Mouse (Mus musculus) embryonic facial prominence, embryonic 13.5 days (tissue): ENCODE data around the gene Gm10392. TPM values are rescaled to one million over a fixed set of nuclear protein-coding genes. Genes with fewer than 3 reads are reported as not detected.

Source experiments
- ATAC-seq: fragments of 200-750 bp; cut with Nextera tagmentation; 2 replicates; pipeline ENCODE4 v1.8.0; 2017; ENCODE audit warnings: low read depth; ENCODE audit not compliant: insufficient number of reproducible peaks, insufficient read depth, low FRiP score, low TSS enrichment
- H3K27ac ChIP-seq: fragments of 300-500 bp; sonication (generic); 2 replicates; pipeline ENCODE4 v1.5.1; 2015; ENCODE audit warnings: moderate library complexity, mild to moderate bottlenecking, inconsistent platforms
- H3K27me3 ChIP-seq: fragments of 300-500 bp; sonication (generic); 2 replicates; pipeline ENCODE4 v1.6.1; 2015; ENCODE audit warnings: mild to moderate bottlenecking, inconsistent platforms
- H3K36me3 ChIP-seq: fragments of 300-500 bp; sonication (generic); 2 replicates; pipeline ENCODE4 v1.6.1; 2015; ENCODE audit warnings: mild to moderate bottlenecking, inconsistent platforms
- H3K4me1 ChIP-seq: fragments of 300-500 bp; sonication (generic); 2 replicates; pipeline ENCODE4 v1.6.1; 2015; ENCODE audit warnings: inconsistent platforms
- H3K4me2 ChIP-seq: fragments of 300-500 bp; sonication (generic); 2 replicates; pipeline ENCODE4 v1.6.1; 2015; ENCODE audit warnings: moderate library complexity, mild to moderate bottlenecking, inconsistent platforms
- H3K4me3 ChIP-seq: fragments of 300-500 bp; sonication (generic); 2 replicates; pipeline ENCODE4 v1.5.1; 2015; ENCODE audit warnings: mild to moderate bottlenecking, inconsistent platforms
- H3K9ac ChIP-seq: fragments of 300-500 bp; sonication (generic); 2 replicates; pipeline ENCODE4 v1.6.1; 2015; ENCODE audit warnings: mild to moderate bottlenecking, inconsistent platforms
- H3K9me3 ChIP-seq: fragments of 300-500 bp; sonication (generic); 2 replicates; pipeline ENCODE4 v1.6.1; 2016; ENCODE audit warnings: inconsistent platforms
- WGBS: fragments of 180-500 bp; shearing (Covaris S2); methylation state at CpG from one replicate; pipeline ENCODE4 v1.1.7; 2015; ENCODE audit warnings: mixed read lengths; 5-methylcytosine and 5-hydroxymethylcytosine counted together
- polyA plus RNA-seq: library from polyadenylated mRNA; unstranded; fragments of >200 nt; fragmentation: Nextera tagmentation; extraction: Ambion mirVana; gene quantifications from 2 replicates; pipeline ENCODE4 v1.2.1, GENCODE M21; 2015

The Gm10392 gene
- polyA plus RNA-seq, 1 experiment from 2014 or later = not detected

GRCm38 (mm10) chr11:77495507-77495906 is 23.5 kb downstream of the Gm10392 start:
- Histone ChIP-seq H3K27ac (no peak overlapping the region), H3K9me3 (no peaks in the 10 kb centered on the region), H3K36me3 (peaks cover 14% of the 10 kb centered on the region), H3K4me3 (no peak overlapping the region), H3K4me1 (peaks cover 60% of the 10 kb centered on the region), H3K27me3 (no peaks in the 10 kb centered on the region), H3K4me2 (0 out of 2 replicates have a peak overlapping the region, but pooled peaks have one; percentile 98), H3K9ac (no peak overlapping the region)
- no peak for ATAC-seq

GRCm38 (mm10) chr11:77494782-77495181 is 24.2 kb downstream of the Gm10392 start:
- Histone ChIP-seq H3K4me1 (peaks cover 62% of the 10 kb centered on the region), H3K27ac (no peak overlapping the region), H3K9ac (peak overlapping the region; percentile 96; the same call in 1 of the 2 replicates)

GRCm38 (mm10) chr11:77494344-77494676 is 24.7 kb downstream of the Gm10392 start:
- no peak for ATAC-seq
- Histone ChIP-seq H3K27me3 (no peaks in the 10 kb centered on the region), H3K27ac (peak overlapping the region; percentile 75), H3K4me1 (peaks cover 62% of the 10 kb centered on the region), H3K9ac (peak overlapping the region; percentile 96), H3K4me2 (peak overlapping the region; percentile 98), H3K36me3 (peaks cover 2% of the 10 kb centered on the region), H3K9me3 (no peaks in the 10 kb centered on the region), H3K4me3 (peak overlapping the region; percentile 97)
- WGBS = 22% methylated on average over 4 of the region's 4 CpGs

More at GRCm38 (mm10) chr11:77494782-77495181, 24.2 kb downstream of the Gm10392 start:
- peak overlapping the region; percentile 98 for H3K4me2 ChIP-seq
- peak overlapping the region; percentile 97 for H3K4me3 ChIP-seq
- peaks cover 7% of the 10 kb centered on the region for H3K36me3 ChIP-seq
- no peak for ATAC-seq
- no peaks in the 10 kb centered on the region for H3K9me3 ChIP-seq
- WGBS = 67% methylated on average over 6 of the region's 6 CpGs
- H3K27me3 ChIP-seq = no peaks in the 10 kb centered on the region

DNA sequence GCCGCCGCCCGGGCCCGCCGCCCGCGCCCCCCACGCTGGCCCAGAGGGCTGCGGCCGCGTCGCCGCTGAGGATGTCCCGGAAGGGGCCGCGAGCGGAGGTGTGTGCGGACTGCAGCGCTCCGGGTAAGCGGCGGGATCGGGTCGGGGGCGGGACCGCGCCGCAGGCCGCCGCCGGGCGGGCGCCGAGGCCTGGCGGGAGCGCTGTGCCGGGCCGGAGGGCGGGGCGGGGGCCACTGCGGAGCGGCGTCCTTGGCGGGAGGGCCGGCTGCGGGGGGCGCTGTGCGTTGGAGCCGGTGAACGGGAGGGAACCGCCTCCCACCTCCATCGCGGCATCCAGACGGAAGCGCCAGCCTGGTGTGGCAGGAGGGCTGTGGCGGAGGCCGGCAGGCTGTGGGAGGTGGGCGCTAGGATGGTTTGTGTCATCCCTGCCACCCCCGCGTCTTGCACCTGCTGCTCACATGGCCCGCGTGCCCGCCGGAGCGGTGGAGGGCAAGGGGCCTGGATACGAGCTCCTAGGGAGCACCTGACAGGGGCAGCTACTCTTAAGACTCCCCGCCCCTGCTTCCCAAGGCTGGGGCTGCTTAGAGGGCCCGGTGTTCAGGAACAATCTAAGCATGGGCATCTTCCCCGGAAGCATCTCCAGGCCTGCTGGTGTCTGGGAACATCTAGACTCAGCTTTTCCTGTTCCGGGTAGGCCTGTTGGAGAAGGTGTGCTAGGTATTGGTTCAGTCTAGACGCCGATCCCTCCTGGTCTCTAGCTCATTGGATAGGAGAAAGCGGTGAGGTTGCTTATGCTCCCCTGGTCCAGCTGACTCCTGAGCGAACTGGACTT is 25.3 kb downstream of the Gm10392 start, which contains the start of gene Git1:
TSS of gene Git1 (plus strand) at position 51 of the 832 bp plus-strand sequence.
- peak within 1 kb of the TSS; percentile 97 for H3K4me3 ChIP-seq
- peak within 1 kb of the TSS; percentile 98 for H3K4me2 ChIP-seq
- no peaks in the 10 kb centered on the region for H3K36me3 ChIP-seq
- peak within 1 kb of the TSS; percentile 96 for H3K9ac ChIP-seq
- peak within 1 kb of the TSS; percentile 95 for H3K27ac ChIP-seq
- no peak for ATAC-seq
- peaks cover 65% of the 10 kb centered on the region for H3K4me1 ChIP-seq
- H3K27me3 ChIP-seq = no peaks in the 10 kb centered on the region
- H3K9me3 ChIP-seq = no peaks in the 10 kb centered on the region
- WGBS = 1% methylated on average over 63 of the region's 74 CpGs

- Histone ChIP-seq H3K4me3 (peak overlapping the region; percentile 97), H3K27ac (peak overlapping the region; percentile 95), H3K4me1 (peaks cover 66% of the 10 kb centered on the region), H3K36me3 (no peaks in the 10 kb centered on the region), H3K9me3 (no peaks in the 10 kb centered on the region), H3K4me2 (peak overlapping the region; percentile 90), H3K9ac (peak overlapping the region; percentile 74), H3K27me3 (no peaks in the 10 kb centered on the region)
- under 1% methylated on average over 29 of the region's 32 CpGs for WGBS
- ATAC-seq = peak; percentile 57
Observed at GRCm38 (mm10) chr11:77492911-77493332, 26.1 kb downstream of the Gm10392 start.

- H3K9ac ChIP-seq = peak overlapping the region; percentile 74
- under 1% methylated on average over 18 of the region's 18 CpGs for WGBS
- H3K9me3 ChIP-seq = no peaks in the 10 kb centered on the region
- ATAC-seq = no peak
- peak overlapping the region; percentile 97 for H3K4me3 ChIP-seq
- H3K27ac ChIP-seq = peak overlapping the region; percentile 95
- H3K27me3 ChIP-seq = no peaks in the 10 kb centered on the region
- H3K4me2 ChIP-seq = peak overlapping the region; percentile 90
- H3K4me1 ChIP-seq = peaks cover 66% of the 10 kb centered on the region
- H3K36me3 ChIP-seq = no peaks in the 10 kb centered on the region
Observed at GRCm38 (mm10) chr11:77492311-77492871, 26.6 kb downstream of the Gm10392 start.

DNA sequence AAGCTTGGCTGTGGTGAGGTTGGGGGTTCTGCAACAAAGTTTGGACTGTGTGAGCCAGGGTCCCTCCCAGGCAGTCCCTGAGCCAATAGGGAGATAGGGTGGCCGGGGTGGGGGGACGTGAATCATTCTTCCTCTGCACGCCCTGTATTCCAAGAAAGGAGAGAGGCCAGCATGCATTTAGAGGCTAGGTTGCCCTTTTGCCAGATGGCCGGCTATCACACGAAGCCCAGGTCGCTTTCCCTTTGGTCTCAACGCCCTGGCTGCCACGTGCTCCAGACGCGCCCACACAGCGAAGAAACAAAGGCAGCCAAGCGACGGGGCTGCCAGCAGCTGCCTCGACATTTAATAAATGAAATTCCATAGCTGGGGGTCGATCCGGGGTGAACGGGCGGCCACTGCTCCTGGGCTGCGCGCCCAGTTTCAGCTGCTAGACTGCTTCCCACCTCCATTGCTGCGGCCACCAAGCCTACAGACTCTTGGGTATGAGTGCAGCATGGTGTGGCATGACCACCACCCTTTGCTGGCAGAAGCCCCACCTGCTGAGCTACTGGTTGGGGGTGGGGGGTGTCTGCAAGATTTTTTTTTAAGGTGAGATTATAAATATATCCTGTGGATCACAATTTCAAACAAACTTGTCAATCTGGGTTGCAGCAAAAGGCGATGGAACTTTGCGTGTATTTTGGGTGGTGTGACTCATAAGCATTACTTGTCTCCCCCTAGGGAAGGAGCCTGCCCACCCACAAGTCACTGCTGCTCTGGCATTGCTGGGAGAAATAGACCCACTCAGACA is 27.3 kb downstream of the Gm10392 start:
- ATAC-seq = 0 out of 2 replicates have a peak, but pooled peaks have one; percentile 43
- Histone ChIP-seq H3K27me3 (no peaks in the 10 kb centered on the region), H3K4me2 (peak overlapping the region; percentile 90), H3K27ac (peak overlapping the region; percentile 95), H3K4me3 (peak overlapping the region; percentile 97), H3K36me3 (no peaks in the 10 kb centered on the region), H3K4me1 (peaks cover 67% of the 10 kb centered on the region), H3K9me3 (no peaks in the 10 kb centered on the region), H3K9ac (peak overlapping the region; percentile 74)
- WGBS = 0% methylated on average over 23 of the region's 23 CpGs

DNA sequence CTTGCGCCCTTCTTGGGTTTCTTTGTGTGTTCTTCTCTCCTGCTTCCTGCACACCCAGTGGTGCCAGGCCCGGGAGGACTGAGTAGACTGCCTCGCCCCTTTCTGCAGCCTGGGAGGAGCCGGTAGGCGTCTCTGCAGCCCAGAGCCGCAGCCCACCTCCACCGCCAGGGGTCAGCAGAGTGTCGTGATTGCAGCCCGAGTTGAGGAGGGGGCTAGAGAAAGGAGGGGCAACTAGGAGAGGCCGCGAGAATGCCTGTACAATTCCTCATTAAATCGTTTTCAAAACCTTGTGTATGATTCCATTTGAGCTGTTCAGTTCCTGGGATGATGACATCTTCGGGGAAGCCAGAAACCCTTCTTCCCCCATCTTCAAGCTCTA is 27.9 kb downstream of the Gm10392 start:
- H3K27me3 ChIP-seq = no peaks in the 10 kb centered on the region
- H3K36me3 ChIP-seq = no peaks in the 10 kb centered on the region
- peak overlapping the region; percentile 95 for H3K27ac ChIP-seq
- ATAC-seq = peak; percentile 73
- H3K4me2 ChIP-seq = peak overlapping the region; percentile 90
- WGBS = 2% methylated on average over 13 of the region's 13 CpGs
- H3K9me3 ChIP-seq = no peaks in the 10 kb centered on the region
- peak overlapping the region; percentile 97 for H3K4me3 ChIP-seq
- H3K9ac ChIP-seq = peak overlapping the region; percentile 74; the same call in 1 of the 2 replicates
- peaks cover 71% of the 10 kb centered on the region for H3K4me1 ChIP-seq

DNA sequence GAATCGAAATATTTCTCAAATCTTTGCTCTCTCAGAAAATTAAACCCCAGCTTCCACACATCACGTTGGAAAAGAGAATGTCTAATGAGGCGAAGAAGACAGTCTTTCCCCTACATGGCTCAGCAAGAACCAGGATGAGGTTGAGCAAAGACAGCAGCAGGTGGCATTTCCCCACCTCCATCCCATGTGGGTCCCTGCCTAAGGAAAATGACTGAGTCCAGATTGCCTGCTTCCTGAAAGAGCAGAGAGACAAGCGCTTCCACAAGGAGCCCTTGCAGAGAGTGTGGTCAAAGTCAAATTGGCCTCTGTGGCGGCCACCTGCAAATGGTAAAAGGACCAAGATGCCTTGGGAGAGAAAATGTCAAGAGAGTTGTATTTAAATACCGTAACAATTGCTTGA is 28.5 kb downstream of the Gm10392 start:
- Histone ChIP-seq H3K9me3 (no peaks in the 10 kb centered on the region), H3K4me1 (peaks cover 77% of the 10 kb centered on the region), H3K36me3 (no peaks in the 10 kb centered on the region), H3K4me3 (peak overlapping the region; percentile 90), H3K27ac (no peak overlapping the region; the same call in 1 of the 2 replicates), H3K9ac (no peak overlapping the region), H3K27me3 (no peaks in the 10 kb centered on the region), H3K4me2 (peak overlapping the region; percentile 90)
- no peak for ATAC-seq
- 60% methylated on average over 6 of the region's 6 CpGs for WGBS

- Histone ChIP-seq H3K4me2 (peak within 1 kb of the TSS; percentile 90), H3K9ac (peak within 1 kb of the TSS; percentile 90), H3K4me3 (peak within 1 kb of the TSS; percentile 90), H3K36me3 (no peaks in the 10 kb centered on the region), H3K9me3 (no peaks in the 10 kb centered on the region), H3K4me1 (peaks cover 75% of the 10 kb centered on the region), H3K27ac (no peak within 1 kb of the TSS; the same call in 1 of the 2 replicates), H3K27me3 (no peaks in the 10 kb centered on the region)
- ATAC-seq = peak; percentile 17; the same call in 1 of the 2 replicates
- WGBS = under 1% methylated on average over 47 of the region's 87 CpGs
Observed at GRCm38 (mm10) chr11:77489591-77490235, 29.3 kb downstream of the Gm10392 start, which contains the start of gene Ankrd13b. Ankrd13b (minus strand) TSS chr11:77489678.
